Mouse (Mus musculus): ENCODE measurements around the gene Olfr288. TPM values are rescaled to one million over a fixed set of nuclear protein-coding genes. Genes with fewer than 3 reads are reported as not detected.

The Olfr288 gene
- total RNA-seq, 2 experiments from 2014 or later, result 0.45 TPM; not detected in 1

GRCm38 (mm10) chr15:98167645-98168621, 27.4 kb downstream of the Olfr288 start:
- peak; percentile 90 to 92 for DNase-seq (ENCODE audit: low spot score in 2 of 2)
- intact Hi-C loops (cut with DNase I), result loop anchor here (10.0 kb wide), 1 partner anchor 203 kb away; the partner anchor contains the start of gene Tmem106c

DNA sequence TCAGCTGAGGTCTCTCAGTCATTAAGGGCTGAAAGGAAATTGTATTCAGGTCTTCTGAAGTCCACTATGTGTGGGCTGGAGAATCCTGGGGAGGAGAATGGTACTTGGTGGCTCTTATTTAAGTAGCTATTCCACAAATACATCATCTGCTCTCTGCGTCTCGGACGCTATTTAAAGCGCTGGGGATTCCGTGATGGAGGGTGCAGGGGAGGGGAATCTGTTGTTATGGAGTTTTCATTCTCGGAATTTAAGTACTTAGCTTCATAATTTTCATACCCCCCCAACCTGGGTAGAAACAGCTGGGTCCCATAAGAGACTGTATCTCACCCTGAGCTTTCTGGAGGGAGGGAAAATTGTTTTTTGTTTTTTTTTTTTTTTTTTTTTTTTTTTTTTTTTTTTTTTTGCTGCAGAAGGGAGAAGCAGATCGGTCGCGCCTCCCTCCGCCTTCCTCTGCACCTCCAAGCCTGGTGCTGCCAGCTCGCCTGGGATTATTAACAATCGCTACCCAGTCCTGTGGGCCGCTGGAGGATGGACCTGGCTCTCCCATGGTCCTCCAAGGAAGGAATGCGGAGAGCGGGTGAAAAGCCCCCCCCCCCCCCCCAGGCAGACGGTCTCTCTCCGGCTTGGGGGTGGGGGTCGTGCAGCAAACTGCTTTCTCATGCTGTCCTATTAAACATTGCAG, 28.2 kb downstream of the Olfr288 start, which contains the start of gene Ccdc184:
Ccdc184 (plus strand) TSS at position 196 of the 682 bp plus-strand sequence.
- peak in 1 of 2 experiments; percentile 25 for DNase-seq (ENCODE audit: low spot score in 2 of 2)
- intact Hi-C loops (cut with DNase I), result loop anchor here (10.0 kb wide), 1 partner anchor 202 kb away; the partner anchor contains the start of gene Tmem106c

DNA sequence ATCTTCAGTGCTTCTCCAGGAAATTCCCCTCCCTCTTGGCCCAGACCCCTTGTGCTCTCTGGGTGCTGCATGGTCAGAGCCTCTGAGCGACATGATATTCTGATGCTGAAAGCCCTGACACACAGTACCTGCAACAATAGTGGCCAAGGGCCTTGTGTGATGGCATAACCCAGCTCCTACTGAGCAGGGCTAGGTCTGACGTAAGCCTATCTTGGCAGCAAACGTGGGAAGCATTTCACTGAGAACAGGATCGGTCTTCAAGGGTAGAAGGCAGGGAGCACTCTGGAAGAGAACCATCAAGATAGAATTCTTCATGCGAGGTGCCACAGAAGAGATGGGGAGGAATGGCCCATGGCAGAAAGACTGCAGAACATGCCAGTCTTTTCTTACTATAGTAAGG, 29.8 kb downstream of the Olfr288 start, which contains the start of gene Asb8:
Asb8 (minus strand) TSS at position 101 of the 400 bp plus-strand sequence.
- no peak for DNase-seq (ENCODE audit: low spot score in 2 of 2)
- intact Hi-C loops (cut with DNase I), result loop anchor here (10.0 kb wide), 1 partner anchor 201 kb away; the partner anchor contains the start of gene Tmem106c

DNA sequence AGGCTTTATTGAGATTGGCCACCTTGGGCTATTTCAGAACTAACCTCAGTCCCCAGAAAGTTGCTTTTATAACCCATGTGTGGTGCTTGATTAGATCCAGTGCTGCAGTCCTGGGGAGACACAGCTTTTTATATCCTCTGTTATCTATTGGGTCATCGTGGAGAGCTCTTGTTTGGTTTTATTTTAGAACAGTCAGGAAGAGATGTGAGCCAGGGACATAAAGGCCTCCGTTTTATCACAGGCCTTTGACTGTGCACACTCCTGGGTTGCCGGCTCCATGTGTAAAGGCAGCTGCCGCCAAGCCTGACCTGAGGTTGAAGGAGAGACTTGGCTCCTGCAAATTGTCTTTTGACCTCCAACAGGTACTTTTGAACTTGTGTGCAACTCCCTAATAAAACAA, 32.8 kb downstream of the Olfr288 start:
- intact Hi-C loops (cut with DNase I), result loop anchor here (10.0 kb wide), 1 partner anchor 198 kb away; the partner anchor contains the start of gene Tmem106c
- no peak for DNase-seq (ENCODE audit: low spot score in 2 of 2)

DNA sequence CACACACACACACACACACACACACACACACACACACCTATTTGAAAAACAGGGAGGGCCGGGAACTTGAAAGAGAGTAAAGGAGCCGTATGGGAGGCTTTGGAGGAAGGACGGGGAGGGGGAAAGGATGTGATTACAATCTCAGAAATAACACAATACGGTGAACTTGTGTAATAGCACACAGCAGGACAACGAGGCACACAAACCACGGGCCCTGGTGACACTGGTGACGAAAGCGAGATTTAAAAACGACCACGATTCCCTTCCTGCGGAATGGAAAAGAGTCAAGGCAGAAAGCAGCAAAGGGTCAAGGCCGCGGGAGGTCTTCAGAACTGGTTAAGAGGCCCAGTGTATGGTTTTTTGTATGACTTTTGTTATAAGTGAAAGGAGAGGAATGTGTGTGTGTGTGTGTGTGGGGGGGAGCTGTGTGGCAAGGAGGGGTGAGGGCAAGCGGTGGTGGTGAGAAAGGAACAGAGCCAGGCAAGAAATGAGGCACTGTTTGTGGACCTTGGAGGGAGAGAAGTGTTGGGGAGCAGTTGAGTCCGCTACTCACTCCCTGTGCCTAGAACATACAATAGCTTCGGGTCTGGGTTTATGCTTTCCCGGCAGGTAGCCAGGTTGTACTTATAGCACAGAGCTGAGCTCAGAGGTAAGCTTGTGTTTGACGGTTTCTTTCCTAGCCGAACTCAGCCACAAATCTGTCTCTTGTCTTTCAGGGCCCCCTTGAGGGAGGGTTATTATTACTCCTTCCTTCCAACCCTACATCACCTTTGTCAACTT, 34.1 kb downstream of the Olfr288 start:
- intact Hi-C loops (cut with DNase I), result loop anchor here (10.0 kb wide), 1 partner anchor 196 kb away; the partner anchor contains the start of gene Tmem106c
- DNase-seq (ENCODE audit: low spot score in 2 of 2), result no peak

DNA sequence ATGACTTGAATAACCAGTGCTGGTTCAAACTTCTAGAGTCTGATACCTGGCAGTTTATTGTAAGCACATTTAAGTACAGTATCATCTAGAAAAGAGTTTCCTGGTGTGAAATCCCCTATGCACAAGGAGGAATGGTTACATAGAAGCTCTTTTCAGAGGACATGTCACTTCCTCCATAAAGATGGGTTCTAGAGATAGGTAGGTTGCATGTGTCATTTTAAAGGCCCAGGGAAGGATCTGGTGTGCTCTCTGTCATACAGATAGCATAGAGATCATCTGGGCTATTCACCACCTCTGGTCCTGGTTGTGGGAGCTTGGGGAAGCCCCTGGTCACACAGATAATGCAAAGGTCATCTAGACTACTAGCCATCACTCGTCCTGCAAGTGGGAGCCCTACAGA, 38.1 kb downstream of the Olfr288 start:
- no peak for DNase-seq (ENCODE audit: low spot score in 2 of 2)
- intact Hi-C loops (cut with DNase I), result no loop called here

GRCm38 (mm10) chr15:98155944-98156343, 39.4 kb downstream of the Olfr288 start:
- no peak for DNase-seq (ENCODE audit: low spot score in 2 of 2)
- intact Hi-C loops (cut with DNase I), result no loop called here

- intact Hi-C loops (cut with DNase I), result no loop called here
- no peak for DNase-seq (ENCODE audit: low spot score in 2 of 2)
Observed at GRCm38 (mm10) chr15:98155272-98155671, 40.1 kb downstream of the Olfr288 start.

DNA sequence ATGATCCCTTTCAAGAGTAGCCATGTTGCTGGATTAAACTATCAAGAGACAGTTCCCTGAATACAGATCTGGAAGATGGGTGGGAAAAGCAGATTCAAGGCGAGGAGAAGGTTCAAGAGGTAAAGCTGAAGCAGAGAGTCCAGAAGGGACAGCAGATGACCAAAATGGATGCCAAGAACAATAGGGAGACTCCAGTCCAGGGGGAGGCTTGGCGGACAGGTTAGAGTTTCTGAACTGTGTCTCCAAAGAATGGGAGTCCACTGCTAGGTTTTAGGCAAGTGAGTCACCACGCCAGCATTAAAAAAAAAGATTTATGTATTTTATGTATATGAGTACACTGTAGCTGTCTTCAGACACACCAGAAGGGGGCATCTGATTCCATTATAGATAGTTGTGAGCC, 40.7 kb downstream of the Olfr288 start:
- intact Hi-C loops (cut with DNase I), result no loop called here
- DNase-seq (ENCODE audit: low spot score in 2 of 2), result no peak

- intact Hi-C loops (cut with DNase I), result no loop called here
- DNase-seq (ENCODE audit: low spot score in 2 of 2), result no peak
Observed at GRCm38 (mm10) chr15:98154146-98154545, 41.2 kb downstream of the Olfr288 start.

- intact Hi-C loops (cut with DNase I), result no loop called here
- DNase-seq (ENCODE audit: low spot score in 2 of 2), result no peak
Observed at GRCm38 (mm10) chr15:98153625-98154024, 41.7 kb downstream of the Olfr288 start.

GRCm38 (mm10) chr15:98152916-98153315, 42.4 kb downstream of the Olfr288 start:
- DNase-seq (ENCODE audit: low spot score in 2 of 2), result no peak
- intact Hi-C loops (cut with DNase I), result no loop called here

DNA sequence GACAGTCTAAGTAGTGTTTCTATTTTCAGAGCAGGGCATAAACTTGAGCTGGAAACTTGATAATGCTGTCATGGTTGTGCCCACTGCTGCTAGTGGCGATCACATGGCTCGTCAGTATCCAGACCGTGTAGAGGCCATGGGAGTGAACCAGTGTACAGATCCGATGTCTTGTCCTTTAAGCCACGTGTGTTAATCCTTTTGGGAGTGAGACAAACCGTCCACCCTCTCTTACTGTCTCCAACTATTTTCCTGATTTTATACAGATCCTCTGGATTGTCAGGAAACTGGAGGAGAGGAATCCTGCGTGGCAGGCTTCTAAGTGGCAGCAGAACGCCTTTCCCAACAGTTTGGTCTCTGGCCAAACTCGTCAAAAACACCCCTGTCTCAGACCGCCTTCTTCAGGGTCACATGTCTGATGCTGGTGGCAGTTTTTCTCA, 46.2 kb downstream of the Olfr288 start:
- intact Hi-C loops (cut with DNase I), result loop anchor here (5.0 kb wide), 2 partner anchors 42 to 57 kb away; partner anchors contain the start of genes Pfkm and Senp1
- no peak for DNase-seq (ENCODE audit: low spot score in 2 of 2)

GRCm38 (mm10) chr15:98148356-98148755, 47.0 kb downstream of the Olfr288 start:
- DNase-seq (ENCODE audit: low spot score in 2 of 2), result no peak
- intact Hi-C loops (cut with DNase I), result loop anchor here (5.0 kb wide), 2 partner anchors 41 to 56 kb away; partner anchors contain the start of genes Pfkm and Senp1

DNA sequence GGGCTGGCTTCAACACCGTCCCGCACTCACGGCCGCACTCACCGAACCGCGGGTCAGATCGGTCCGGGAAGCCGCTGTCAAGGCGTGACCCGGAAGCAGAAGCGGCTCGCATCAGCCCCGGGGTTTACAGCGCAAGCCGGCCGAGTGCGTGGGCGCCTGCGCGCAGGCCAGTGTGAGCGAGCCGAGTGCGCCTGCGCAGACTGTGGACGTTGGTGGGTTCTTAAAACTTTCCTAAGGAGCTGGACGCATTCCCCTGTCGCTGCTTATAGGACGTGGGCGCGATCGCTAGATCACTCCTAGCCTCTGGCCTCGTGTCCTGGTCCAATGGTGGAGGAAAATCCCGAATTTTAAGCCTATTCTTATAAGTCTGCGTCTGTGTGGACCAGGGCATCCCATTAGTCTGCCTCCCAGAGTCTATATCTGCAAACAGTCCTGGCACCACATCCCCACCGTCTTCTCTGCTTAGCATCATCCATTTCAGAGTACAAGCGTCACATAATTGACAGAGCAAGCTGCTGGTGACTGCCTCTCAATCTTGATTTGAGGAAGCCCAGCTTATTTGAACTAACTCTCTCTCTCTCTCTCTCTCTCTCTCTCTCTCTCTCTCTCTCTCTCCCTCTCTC, 49.7 kb downstream of the Olfr288 start:
- intact Hi-C loops (cut with DNase I), result loop anchor here (5.0 kb wide), 2 partner anchors 38 to 53 kb away; partner anchors contain the start of genes Pfkm and Senp1
- peak; percentile 94 to 95 for DNase-seq (ENCODE audit: low spot score in 2 of 2)

DNA sequence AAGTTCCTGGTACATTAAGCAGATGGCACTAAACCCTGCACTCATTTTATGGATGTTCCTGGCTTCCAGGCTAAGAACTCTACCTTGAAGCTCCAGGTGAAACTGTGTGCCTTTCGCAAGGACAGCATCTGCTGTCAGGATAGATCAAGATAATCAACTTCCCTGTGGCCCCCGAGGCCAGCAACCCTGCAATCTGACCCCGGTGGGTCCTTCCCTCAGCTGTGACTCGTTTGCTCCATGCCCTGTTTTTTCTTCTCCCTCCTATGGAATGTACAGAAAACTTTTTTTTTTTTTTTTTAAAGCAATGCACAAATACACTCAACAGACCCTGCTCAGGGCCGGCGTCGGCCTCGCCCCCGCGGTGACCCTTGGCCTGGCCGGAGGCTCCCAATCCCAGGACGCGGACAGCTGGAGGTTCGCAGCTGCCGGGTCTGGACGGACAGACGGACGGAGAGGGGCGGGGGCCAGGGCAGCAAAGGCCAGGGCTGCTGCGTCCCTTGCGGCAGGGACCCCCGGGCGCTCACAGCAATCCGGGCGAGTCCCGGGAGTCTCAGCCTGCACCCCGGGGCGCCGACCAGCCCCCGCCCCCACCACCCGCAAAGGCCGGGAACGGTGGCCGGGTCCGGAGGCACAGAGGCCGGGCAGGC, 50.4 kb downstream of the Olfr288 start:
- intact Hi-C loops (cut with DNase I), result loop anchor here (5.0 kb wide), 2 partner anchors 38 to 53 kb away; partner anchors contain the start of genes Pfkm and Senp1
- DNase-seq (ENCODE audit: low spot score in 2 of 2), result no peak

DNA sequence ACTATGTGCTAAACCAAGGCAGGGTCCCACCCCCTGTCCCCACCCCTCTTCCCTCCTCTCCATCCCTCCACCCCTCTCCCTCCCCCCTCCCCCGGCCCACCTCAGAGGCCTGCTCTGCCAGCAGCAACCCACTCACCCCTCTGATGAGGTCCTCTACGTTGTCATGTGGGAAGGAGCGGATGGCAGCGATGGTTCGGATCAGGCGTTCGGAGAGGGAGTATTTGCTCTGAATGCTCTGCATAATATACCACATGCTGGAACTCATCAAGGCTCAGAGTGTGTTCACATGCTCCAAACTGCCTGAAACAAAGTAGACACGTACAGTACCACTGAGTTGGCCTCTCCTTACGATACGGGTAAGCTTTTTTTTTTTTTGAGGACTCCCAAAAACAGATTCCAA, 52.8 kb downstream of the Olfr288 start:
- no peak for DNase-seq (ENCODE audit: low spot score in 2 of 2)
- intact Hi-C loops (cut with DNase I), result no loop called here

DNA sequence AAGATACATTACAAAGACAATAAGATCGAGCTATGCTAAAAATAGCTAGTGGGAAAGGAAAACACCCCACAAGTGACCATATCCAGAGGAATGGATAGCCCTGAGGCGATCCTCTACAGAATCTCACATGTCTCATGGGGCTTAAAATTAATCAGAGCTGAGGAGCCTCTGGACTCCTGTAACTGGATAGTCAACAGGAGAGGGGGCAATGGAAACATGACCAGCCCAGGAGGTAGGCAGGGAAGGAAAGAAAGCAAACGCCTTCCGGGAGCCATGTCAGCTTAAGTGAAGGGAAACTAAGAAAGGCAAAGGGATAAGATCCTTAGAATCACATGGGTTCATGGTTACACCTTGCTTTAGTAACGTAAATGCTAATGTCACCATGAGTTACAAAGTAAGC, 54.5 kb downstream of the Olfr288 start:
- DNase-seq (ENCODE audit: low spot score in 2 of 2), result no peak
- intact Hi-C loops (cut with DNase I), result no loop called here
